Mouse (Mus musculus) kidney, adult 8-10 months (tissue): ENCODE data around the gene Ccl12.

ENCODE experiments used
- DNase-seq, 2 experiments: peaks; one replicate each; pipeline ENCODE4 v3.0.0; 2022

The Ccl12 gene

DNA sequence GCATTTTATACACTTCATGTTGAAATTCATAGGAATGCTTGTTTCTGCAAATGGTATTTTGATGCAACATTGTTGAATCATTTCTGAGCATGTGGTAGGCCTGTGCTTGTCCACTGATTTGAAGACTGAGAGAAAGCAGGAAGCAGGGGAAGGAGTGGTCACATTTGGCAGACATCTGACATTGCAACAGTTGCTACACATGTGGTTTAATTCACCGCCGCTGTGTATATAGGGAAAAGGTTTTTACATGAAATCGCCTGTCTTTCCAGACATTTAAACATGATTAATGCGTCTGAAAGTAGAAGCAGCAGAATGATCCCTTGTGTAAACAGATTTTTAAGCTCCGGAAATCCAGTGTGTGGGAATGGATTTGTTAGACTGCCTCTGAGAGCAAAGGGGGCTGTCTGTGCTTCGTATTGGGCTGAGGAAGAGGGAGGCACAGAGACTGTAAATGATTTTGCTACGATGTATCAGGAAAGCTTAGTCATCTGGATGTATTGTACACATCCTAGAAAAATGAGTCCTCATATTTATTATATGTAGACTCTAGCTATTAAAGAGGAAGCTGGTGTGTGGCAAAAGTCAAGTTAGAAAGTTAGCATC lies 37.9 kb downstream of the Ccl12 start:
- no peak for DNase-seq
